Mouse (Mus musculus): ENCODE results near the gene Zbtb18. TPM values are rescaled to one million over a fixed set of nuclear protein-coding genes. Genes with fewer than 3 reads are reported as not detected.

Zbtb18 gene
- total RNA-seq, 2 experiments from 2014 or later, result 341 to 359 TPM

DNA sequence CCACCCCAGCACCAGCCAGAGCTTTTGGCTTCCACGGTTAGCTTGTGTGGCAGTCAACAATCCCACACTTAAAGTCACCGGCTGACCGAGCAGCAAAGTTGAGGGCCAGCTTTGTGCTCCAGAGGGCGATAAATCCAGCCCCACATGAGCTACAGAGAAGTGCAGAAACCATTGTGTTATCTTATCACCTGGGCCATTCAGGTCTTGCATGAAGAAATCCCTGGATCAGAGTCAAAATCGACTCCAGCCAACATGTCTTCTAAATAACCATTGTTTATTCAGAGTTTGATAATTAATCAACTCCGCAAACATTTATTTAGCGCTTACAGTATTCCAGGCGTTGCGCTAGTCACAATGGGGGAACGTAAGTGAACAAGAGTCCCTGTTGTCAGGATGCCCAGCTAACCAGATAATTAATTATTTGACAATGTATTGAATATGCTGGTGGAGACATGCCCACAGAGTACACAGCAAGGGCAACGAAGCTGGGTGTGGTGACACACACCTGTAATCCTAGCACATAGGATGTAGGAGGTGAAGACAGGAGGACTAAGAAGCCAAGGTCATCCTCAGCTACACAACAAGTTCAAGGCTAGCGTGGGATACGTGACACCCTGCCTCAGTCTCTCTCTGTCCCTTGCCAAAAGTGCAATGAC lies 33.5 kb downstream of the Zbtb18 start:
- no peak for DNase-seq (ENCODE audit: low spot score in 2 of 2)

DNA sequence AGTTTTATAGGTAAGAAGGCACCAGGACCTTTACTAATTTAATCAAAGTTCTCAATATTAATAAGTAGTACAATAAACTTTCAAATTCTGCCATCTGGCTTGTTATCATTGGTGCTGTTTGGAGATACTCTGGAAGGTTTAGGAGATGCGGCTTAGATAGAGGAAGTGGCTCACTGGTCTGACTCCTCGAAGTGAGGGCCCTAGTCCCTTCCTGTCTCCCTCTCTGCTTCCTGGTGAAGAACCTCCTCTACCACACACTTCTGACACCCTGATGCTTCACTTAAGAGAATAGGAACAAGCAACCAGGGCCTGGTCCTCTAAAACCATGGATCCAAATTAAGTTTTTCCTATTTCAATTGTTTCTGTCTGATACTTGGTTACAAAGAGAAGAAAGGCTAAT lies 36.4 kb downstream of the Zbtb18 start:
- no peak for DNase-seq (ENCODE audit: low spot score in 2 of 2)

DNA sequence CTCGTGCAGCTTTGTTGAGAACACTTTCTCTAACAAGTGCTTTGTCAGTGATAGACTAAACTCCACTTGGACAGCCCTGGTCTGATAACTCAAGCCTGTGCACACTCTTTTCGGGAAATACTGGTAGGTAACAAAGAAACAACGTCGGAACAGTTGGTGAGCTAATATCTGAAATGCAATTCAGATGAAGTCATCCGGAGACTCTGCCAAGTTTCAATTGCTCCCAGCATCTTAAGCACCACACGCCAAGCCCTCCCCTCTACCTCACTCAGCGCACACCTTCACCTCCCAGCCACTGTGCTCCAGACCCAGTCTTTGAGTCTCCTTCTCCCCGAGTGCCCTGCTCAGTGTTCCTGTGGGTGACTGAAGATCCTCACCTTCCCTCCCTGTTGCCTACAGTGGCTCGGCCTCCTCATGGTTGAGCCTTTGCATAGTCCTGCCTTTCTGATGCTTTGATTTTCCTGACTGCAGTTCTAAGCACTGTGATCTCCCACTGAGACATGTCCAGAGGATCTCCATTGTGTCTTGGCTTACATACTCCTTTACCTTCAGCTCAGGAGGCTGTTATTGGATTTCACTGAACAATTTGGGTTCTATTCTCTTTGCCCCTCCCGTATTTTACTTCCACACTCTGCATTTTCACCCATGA lies 37.3 kb downstream of the Zbtb18 start:
- no peak for DNase-seq (ENCODE audit: low spot score in 2 of 2)

DNA sequence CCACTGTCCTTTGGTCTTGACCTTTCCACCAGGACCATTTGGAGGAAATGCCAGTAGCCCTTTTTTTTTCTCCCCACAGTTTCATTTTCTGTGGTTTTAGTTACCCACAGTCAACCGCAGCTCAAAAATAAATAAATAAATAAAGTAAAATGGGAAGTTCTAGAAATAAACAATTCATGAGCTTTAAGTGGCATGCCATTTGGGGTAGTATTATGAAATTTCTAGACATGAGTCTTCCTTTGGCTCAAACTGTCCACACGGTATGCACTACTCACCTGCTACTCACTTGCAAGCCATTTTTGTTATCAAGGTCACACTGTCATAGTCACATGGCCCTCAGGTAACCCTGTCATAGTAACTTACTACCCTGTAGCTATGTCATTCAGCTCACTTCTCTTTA lies 41.5 kb downstream of the Zbtb18 start:
- no peak for DNase-seq (ENCODE audit: low spot score in 2 of 2)

DNA sequence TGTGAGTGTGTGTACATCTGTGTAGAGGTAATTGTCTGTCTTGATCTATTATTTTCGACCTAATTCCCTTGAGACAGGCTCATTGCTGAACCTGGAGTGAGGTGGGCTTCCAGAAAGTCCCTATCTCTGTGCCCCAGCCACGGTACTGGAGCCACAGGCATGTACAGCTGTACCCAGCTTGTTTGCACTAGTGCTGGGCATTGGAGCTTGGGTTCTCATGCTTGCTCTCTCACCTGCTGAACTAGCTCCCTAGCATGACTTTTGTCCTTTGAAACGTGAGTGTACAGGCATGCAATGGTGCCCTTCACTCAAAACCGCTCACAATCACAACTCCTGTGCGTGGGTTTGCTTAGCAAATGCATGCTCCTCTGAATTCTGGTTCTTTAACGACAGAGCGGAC lies 42.1 kb downstream of the Zbtb18 start:
- DNase-seq (ENCODE audit: low spot score in 2 of 2), result no peak

DNA sequence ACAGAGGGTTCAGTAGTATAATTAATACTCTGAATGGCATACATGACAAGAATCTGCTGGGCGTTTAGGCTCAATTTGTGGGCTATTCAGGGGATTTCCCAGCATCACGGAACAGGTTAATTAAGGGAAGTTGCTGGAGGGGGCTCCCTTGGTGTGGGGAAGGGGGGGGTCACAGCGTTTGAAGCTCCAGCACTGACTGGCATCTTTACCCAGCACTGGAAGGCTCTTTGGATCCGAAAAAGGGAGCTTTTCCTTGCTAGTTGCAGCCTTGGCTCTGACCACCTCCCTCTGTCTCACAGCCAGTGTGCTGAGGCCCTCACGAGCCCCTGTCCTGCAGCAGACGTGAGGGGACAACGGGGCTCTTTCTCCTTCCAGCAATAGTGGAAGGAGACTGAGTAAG lies 42.5 kb downstream of the Zbtb18 start:
- no peak for DNase-seq (ENCODE audit: low spot score in 2 of 2)

DNA sequence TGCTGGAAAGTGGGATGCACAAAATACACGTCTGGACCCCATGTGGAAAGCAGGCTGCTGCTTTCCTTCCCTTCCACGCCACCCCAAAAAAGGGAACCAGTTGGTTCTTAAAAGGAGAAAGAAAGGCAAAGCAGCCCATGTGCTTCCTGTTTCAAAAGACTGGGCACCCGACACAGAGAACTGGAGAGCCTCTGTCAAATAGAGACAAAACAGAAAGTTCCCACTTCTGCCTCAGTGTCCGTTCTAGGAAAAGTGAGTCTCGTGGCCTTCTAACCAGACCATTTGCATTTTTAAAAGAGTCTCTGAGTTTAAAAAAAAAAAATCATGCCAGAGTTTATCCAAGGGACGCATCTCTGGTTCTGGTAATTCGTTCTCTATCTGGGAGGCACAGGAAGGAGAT lies 47.7 kb downstream of the Zbtb18 start:
- DNase-seq (ENCODE audit: low spot score in 2 of 2), result no peak

DNA sequence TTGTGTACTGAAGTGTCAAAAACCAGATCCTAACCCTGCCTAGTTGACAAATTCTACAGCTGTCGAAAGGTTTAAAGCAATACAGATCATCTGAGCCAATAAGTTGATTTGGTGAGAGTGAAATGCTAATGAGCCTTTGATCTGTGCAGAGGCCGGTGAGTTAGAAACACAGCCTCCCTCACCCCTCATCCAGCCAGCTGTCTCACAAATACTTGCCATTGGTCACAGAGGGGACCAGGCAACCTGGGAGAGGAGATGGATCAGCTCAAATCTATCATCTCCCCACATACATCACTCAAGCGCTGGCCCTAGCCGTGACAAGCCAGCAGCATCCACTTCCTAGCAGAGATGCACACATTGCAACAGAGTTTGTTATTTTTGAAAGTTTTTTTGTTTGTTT lies 48.7 kb downstream of the Zbtb18 start:
- no peak for DNase-seq (ENCODE audit: low spot score in 2 of 2)

DNA sequence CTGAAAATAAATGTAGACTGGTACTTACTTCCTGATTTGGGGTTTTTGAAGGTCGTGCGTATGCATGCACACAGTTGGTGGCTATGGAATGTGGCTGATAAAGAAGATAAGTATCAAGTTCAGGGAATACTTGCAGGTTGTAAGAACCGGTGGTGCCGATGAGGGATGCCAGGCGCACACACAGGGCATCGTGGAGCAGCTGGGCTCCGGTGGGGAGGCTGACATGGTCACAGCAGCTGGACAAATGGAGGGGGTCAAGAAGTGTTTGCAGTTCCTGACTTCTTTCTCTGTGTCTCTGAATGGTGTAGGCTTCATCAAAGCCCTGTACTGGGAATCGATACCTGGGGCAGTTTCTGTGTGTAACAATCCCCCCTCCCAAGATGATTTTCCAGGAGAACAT lies 49.1 kb downstream of the Zbtb18 start:
- no peak for DNase-seq (ENCODE audit: low spot score in 2 of 2)

DNA sequence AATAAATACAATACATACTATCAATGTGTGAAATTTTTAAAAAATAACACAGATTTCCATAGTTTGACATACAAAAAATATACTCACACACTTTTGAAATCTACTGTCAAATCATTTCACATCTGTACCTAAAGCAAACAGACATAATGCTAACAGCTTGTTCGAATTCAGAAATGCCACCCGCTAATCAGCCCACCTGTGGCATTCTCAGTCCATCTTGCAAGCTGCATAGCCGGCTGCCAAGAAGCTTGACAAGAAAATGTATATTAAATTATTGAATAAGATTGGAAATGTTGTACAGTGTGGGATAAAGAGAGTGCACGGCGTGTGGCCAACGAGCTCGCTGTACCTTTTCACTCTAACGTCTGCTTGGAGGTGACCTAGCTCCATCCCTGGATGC lies 52.2 kb downstream of the Zbtb18 start:
- no peak for DNase-seq (ENCODE audit: low spot score in 2 of 2)

DNA sequence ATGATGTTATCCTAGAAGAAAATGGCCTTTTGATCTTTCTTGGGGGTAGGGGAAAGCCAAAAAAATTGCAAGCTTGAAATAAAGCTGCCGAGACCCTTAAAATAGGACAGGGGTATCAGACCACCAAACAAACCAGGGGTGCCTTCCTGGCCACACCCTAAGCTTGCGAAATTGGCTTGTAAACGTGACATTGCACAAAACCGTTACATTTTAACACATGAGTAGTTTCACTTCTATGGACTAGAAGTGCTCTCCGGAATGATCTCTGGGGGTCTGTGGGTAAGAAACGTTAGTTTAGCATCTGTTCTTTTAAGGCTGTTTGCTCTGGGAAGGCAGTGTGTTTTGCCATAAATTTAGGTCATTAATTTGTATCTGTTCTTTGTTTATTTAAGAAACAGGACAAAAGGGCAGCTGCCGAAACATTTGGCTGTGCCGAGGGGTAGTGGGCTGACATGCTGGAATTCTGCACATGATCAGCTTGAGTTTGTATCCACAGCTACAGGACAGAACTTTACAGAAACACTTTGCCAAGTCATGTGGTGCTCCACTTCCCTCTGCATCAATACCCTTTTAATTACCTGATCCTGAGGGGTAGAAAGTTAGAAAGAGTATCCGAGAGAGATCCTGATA lies 52.9 kb downstream of the Zbtb18 start:
- DNase-seq (ENCODE audit: low spot score in 2 of 2), result no peak

Other genes starting within 250 kb of the Zbtb18 start
- gene Akt3, start 184.1 kb upstream of the Zbtb18 start, total RNA-seq (2021), result 100 to 1,000 TPM; 258 to 260 TPM